Mouse (Mus musculus): ENCODE results near the gene Sdf2.

The Sdf2 gene

GRCm38 (mm10) chr11:78261380-78262352, 16.1 kb downstream of the Sdf2 start, which contains the start of gene 2610507B11Rik:
Gene 2610507B11Rik (plus strand): TSS chr11:78261752.
- DNase-seq (ENCODE audit: low spot score) = peak; percentile 93

GRCm38 (mm10) chr11:78262550-78262949, 17.0 kb downstream of the Sdf2 start:
- peak; percentile 82 for DNase-seq (ENCODE audit: low spot score)

- no peak for DNase-seq (ENCODE audit: low spot score)
These were observed 20.0 kb downstream of the Sdf2 start for GRCm38 (mm10) chr11:78265571-78265970.

GRCm38 (mm10) chr11:78271986-78272385, 26.4 kb downstream of the Sdf2 start:
- DNase-seq (ENCODE audit: low spot score) = no peak

DNA sequence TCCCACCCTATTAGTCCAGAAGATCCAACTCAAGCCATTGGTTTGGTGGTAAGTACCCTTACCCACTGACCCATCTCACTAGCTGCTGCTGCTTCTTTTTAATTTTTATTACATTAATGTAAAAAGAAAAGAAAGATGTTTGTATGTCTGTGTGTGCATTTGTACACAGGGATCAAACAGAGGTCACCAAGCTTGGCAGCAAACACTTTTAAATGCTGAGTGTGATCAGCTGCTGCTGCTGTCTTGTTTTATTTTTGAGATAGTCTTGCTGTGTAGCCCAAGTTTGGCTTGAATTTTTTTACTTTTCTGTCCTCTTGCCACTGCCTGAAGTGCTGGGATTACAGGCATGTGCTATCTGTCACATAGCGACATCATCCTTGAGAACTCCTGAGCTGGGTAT, 30.1 kb downstream of the Sdf2 start:
- DNase-seq (ENCODE audit: low spot score) = no peak

GRCm38 (mm10) chr11:78276169-78276568, 30.6 kb downstream of the Sdf2 start:
- peak; percentile 13 for DNase-seq (ENCODE audit: low spot score)

DNA sequence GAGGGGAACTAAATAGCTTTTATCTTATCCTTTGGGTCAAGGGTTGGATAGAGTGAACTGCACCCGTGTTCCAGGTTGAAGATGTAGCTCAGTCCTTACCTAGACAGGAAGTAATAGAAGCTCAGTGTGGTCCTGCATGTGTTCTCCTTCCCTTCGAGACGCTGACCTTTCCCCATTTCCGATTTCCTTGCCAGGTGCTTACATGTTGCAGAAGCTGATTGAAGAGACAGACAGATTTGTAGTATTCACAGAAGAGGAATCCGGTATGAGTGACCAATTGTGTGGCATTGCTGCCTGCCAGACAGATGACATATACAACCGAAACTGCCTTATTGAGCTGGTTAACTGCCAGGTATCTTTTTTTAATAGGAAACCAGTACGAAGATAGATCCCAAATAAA, 33.3 kb downstream of the Sdf2 start:
- DNase-seq (ENCODE audit: low spot score) = no peak

DNA sequence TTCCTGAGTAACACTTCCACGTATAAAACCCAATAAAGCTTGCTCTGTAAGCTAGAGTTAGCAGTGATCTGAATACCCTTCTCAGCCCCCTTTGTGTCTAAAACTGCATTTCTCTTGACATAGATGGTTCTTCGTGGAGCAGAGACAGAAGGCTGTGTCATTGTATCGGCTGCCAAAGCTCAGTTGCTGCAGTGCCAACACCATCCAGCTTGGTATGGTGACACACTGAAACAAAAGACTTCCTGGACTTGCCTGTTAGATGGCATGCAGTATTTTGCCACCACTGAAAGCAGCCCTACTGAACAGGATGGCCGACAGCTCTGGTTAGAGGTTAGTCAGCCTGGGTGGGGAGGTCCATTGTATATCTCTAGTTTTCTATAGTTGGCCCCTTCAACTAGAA, 34.0 kb downstream of the Sdf2 start:
- no peak for DNase-seq (ENCODE audit: low spot score)

DNA sequence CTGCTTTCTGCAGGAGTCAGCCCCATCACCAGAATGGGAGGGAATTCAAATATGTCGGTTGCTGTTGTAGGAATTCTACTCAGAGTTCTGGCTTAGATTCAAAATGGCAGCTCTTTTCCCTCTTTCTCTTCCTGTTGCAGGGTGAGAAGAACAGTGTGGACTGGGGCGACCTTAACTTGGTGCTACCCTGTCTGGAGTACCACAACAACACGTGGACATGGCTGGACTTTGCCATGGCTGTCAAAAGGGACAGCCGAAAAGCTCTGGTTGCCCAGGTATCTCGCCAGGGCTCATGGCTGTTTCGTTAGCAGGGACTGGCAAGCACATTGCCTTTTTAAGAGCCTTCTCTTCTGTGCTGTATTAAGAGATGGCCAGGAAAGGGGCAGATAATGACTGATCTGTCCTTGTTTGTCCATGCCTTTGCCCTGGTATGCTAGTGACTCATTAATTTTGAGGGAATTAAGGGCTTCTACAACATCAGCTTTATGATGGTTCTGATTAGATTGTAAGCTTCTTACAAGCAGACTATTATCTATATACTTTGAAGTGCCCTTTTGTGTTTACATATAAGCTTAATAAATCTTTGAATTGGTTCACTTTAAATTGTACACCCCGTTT, 43.7 kb downstream of the Sdf2 start:
- no peak for DNase-seq (ENCODE audit: low spot score)

GRCm38 (mm10) chr11:78290654-78291053, 45.1 kb downstream of the Sdf2 start, which contains the start of gene BC030499:
Gene BC030499 (plus strand): TSS chr11:78290841.
- no peak for DNase-seq (ENCODE audit: low spot score)

GRCm38 (mm10) chr11:78294585-78294984, 49.0 kb downstream of the Sdf2 start:
- no peak for DNase-seq (ENCODE audit: low spot score)

DNA sequence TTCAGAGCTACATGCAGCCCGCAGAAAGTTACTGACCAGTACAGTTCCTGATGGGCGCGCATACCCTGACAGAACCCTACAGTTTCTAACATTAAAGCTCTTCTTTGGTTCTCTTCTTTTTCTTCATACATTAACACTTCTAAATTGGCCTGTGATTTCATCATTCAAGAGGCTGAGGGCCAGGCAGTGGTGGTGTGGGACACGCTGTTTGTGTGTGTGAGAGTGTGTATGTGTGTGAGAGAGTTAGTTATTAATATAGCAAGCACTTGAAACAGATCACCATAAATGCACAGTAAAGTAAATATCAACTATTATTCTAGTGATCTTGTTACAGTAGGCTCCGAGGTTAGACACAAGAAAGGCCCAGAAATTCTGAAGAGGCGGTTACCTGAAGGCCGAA, 55.4 kb downstream of the Sdf2 start:
- DNase-seq (ENCODE audit: low spot score) = no peak

- peak; percentile 95 for DNase-seq (ENCODE audit: low spot score)
These were observed 56.0 kb downstream of the Sdf2 start, which contains the start of gene Spag5 for GRCm38 (mm10) chr11:78301357-78302084. Gene Spag5 (plus strand): TSS chr11:78301529.

All from embryo, embryonic 10.5 days (tissue).